Mouse (Mus musculus): ENCODE data around the gene Vmn1r126. TPM values are rescaled to one million over a fixed set of nuclear protein-coding genes. Genes with fewer than 3 reads are reported as not detected.

The Vmn1r126 gene
- not detected for polyA plus RNA-seq (2014; fragmentation: Illumina TruSeq; extraction: RNeasy Lipid Tissue Mini Kit (QIAGEN cat#74804); ENCODE audit: low read depth, low replicate concordance)

GRCm38 (mm10) chr7:21301367-21301766, at the start of gene Vmn1r126:
Gene Vmn1r126, minus strand, starts transcription at chr7:21301467.

GRCm38 (mm10) chr7:21349073-21349472, 47.8 kb upstream of the Vmn1r126 start, which contains the start of gene Vmn1r128:
Gene Vmn1r128, plus strand, starts transcription at chr7:21349373.

GRCm38 (mm10) chr7:21319761-21320160, 18.5 kb upstream of the Vmn1r126 start, which contains the start of gene Vmn1r127:
Gene Vmn1r127, minus strand, starts transcription at chr7:21319861.

GRCm38 (mm10) chr7:21271879-21272278, 29.4 kb downstream of the Vmn1r126 start, which contains the start of gene Vmn1r125:
Gene Vmn1r125, plus strand, starts transcription at chr7:21272179.

GRCm38 (mm10) chr7:21260517-21260916, 40.8 kb downstream of the Vmn1r126 start, which contains the start of gene Vmn1r124:
Gene Vmn1r124, minus strand, starts transcription at chr7:21260617.

Other genes starting within 250 kb of the Vmn1r126 start
- gene Vmn1r120, start 247.7 kb downstream of the Vmn1r126 start, polyA plus RNA-seq (2014; fragmentation: Illumina TruSeq; extraction: RNeasy Lipid Tissue Mini Kit (QIAGEN cat#74804); ENCODE audit: low read depth, low replicate concordance) = not detected
- gene Vmn1r121, start 203.0 kb downstream of the Vmn1r126 start, polyA plus RNA-seq (2014; fragmentation: Illumina TruSeq; extraction: RNeasy Lipid Tissue Mini Kit (QIAGEN cat#74804); ENCODE audit: low read depth, low replicate concordance) = not detected
- gene Vmn1r122, start 167.3 kb downstream of the Vmn1r126 start, polyA plus RNA-seq (2014; fragmentation: Illumina TruSeq; extraction: RNeasy Lipid Tissue Mini Kit (QIAGEN cat#74804); ENCODE audit: low read depth, low replicate concordance) = not detected
- gene Vmn1r123, start 139.3 kb downstream of the Vmn1r126 start, polyA plus RNA-seq (2014; fragmentation: Illumina TruSeq; extraction: RNeasy Lipid Tissue Mini Kit (QIAGEN cat#74804); ENCODE audit: low read depth, low replicate concordance) = not detected
- gene Gm5157, start 111.0 kb downstream of the Vmn1r126 start, polyA plus RNA-seq (2014; fragmentation: Illumina TruSeq; extraction: RNeasy Lipid Tissue Mini Kit (QIAGEN cat#74804); ENCODE audit: low read depth, low replicate concordance) = not detected
- not detected for gene Vmn1r124, start 40.9 kb downstream of the Vmn1r126 start, polyA plus RNA-seq (2014; fragmentation: Illumina TruSeq; extraction: RNeasy Lipid Tissue Mini Kit (QIAGEN cat#74804); ENCODE audit: low read depth, low replicate concordance)
- gene Vmn1r125, start 29.3 kb downstream of the Vmn1r126 start, polyA plus RNA-seq (2014; fragmentation: Illumina TruSeq; extraction: RNeasy Lipid Tissue Mini Kit (QIAGEN cat#74804); ENCODE audit: low read depth, low replicate concordance) = not detected
- gene Vmn1r127, start 18.4 kb upstream of the Vmn1r126 start, polyA plus RNA-seq (2014; fragmentation: Illumina TruSeq; extraction: RNeasy Lipid Tissue Mini Kit (QIAGEN cat#74804); ENCODE audit: low read depth, low replicate concordance) = not detected
- not detected for gene Vmn1r128, start 47.9 kb upstream of the Vmn1r126 start, polyA plus RNA-seq (2014; fragmentation: Illumina TruSeq; extraction: RNeasy Lipid Tissue Mini Kit (QIAGEN cat#74804); ENCODE audit: low read depth, low replicate concordance)
- gene Vmn1r129, start 59.8 kb upstream of the Vmn1r126 start, polyA plus RNA-seq (2014; fragmentation: Illumina TruSeq; extraction: RNeasy Lipid Tissue Mini Kit (QIAGEN cat#74804); ENCODE audit: low read depth, low replicate concordance) = not detected
- not detected for gene Gm6882, start 131.3 kb upstream of the Vmn1r126 start, polyA plus RNA-seq (2014; fragmentation: Illumina TruSeq; extraction: RNeasy Lipid Tissue Mini Kit (QIAGEN cat#74804); ENCODE audit: low read depth, low replicate concordance)
- not detected for gene Vmn1r130, start 210.3 kb upstream of the Vmn1r126 start, polyA plus RNA-seq (2014; fragmentation: Illumina TruSeq; extraction: RNeasy Lipid Tissue Mini Kit (QIAGEN cat#74804); ENCODE audit: low read depth, low replicate concordance)
- not detected for gene Vmn1r131, start 244.6 kb upstream of the Vmn1r126 start, polyA plus RNA-seq (2014; fragmentation: Illumina TruSeq; extraction: RNeasy Lipid Tissue Mini Kit (QIAGEN cat#74804); ENCODE audit: low read depth, low replicate concordance)

Data from kidney, adult 10 weeks (tissue).